Comparison of ENCODE assay signal across 27 mouse cellular contexts in genomic region chr7:47252770-47253169, GRCm38 (mm10). TPM values are rescaled to one million over a fixed set of nuclear protein-coding genes. Genes with fewer than 3 reads are reported as not detected.
A peak's percentile ranks its signal among the peaks of the same experiment; 100 is the strongest.
DNase-seq lines count a peak whose midpoint lies in the region; ATAC-seq and TF ChIP-seq lines count a peak whose summit lies in the region.
"Had no signal": no experiment of that assay in that cellular context is flagged by ENCODE, and none has a peak within 500 bp of the region (broad histone marks: within the 10 kb centered on the region; RNA-seq: fewer than 3 reads in every experiment).

Gene Mrgpra9, minus strand, starts transcription at chr7:47252848.

- no peaks in the 10 kb centered on the region for H3K79me2 ChIP-seq in MEL (ENCODE audit: control insufficient read depth, insufficient read depth, low read length, poor library complexity)

- TF ChIP-seq EP300 in MEL (IDR thresholded peaks at IDR 0.05; ENCODE audit: low read depth in 1 of 2, low read length in 2 of 2), result peak; percentile 15 to 28; a peak in 1 of 4 replicates

- H3K9ac ChIP-seq in MEL (ENCODE audit: control insufficient read depth, low read depth, low read length, poor library complexity, severe bottlenecking), result no peak within 1 kb of the TSS
- H3K9ac ChIP-seq: embryonic facial prominence, embryonic 13.5 days; embryonic facial prominence, embryonic 15.5 days; forebrain, embryonic 13.5 days; forebrain, embryonic 15.5 days; forebrain, postnatal 0 days had no signal

- no peak for TF ChIP-seq RAD21 in MEL (IDR thresholded peaks at IDR 0.05; ENCODE audit: low read depth, low read length)

- H3K4me3 ChIP-seq in MEL (ENCODE audit: control insufficient read depth in 1 of 2, insufficient read depth in 1 of 2, low read depth in 2 of 2, low read length in 2 of 2), result no peak within 1 kb of the TSS
- H3K4me3 ChIP-seq: embryonic facial prominence, embryonic 13.5 days; embryonic facial prominence, embryonic 15.5 days; forebrain, embryonic 13.5 days; forebrain, embryonic 15.5 days had no signal

- DNase-seq in MEL (ENCODE audit: low read depth, low spot score), result peak; percentile 30
- DNase-seq in thymus, postnatal 10 days (ENCODE audit: low spot score in 2 of 2), result no peak
- DNase-seq: adrenal gland, adult 8-10 months; adrenal gland, postnatal 14 days; adrenal gland, postnatal 36 days; B cell, adult 2 months; cerebellum, adult 11-12 months; cerebellum, adult 2 months; cerebellum, adult 9-10 months; cerebellum, postnatal 10 days; cerebellum, postnatal 25 days; embryo, embryonic 11 days; forebrain, postnatal 0 days had no signal

- ATAC-seq in granulocyte monocyte progenitor cell, adult 5-6 weeks (replicated peaks; ENCODE audit: poor library complexity, severe bottlenecking), result peak; percentile 61
- ATAC-seq in megakaryocyte progenitor cell, adult 5-6 weeks (replicated peaks; ENCODE audit: poor library complexity), result peak; percentile 54
- ATAC-seq in erythroblast, adult 5-6 weeks (replicated peaks; ENCODE audit: low FRiP score, poor library complexity, severe bottlenecking), result no peak
- no peak for ATAC-seq in activated CD4-positive, CD25-positive, alpha-beta regulatory T cell, adult 4 months
- ATAC-seq: CD4-positive, CD25-positive, alpha-beta regulatory T cell, adult 4 months; forebrain, embryonic 13.5 days; forebrain, embryonic 15.5 days; forebrain, postnatal 0 days had no signal

- no peak for TF ChIP-seq CTCF in MEL (IDR thresholded peaks at IDR 0.05 in 2 of 3, conservative IDR thresholded peaks at IDR 0.05 in 1 of 3; ENCODE audit: control insufficient read depth in 1 of 3, insufficient read depth in 1 of 3, low read depth in 2 of 3, low read length in 3 of 3, poor library complexity in 1 of 3, severe bottlenecking in 1 of 3)

- no peaks in the 10 kb centered on the region for H3K36me3 ChIP-seq in MEL (ENCODE audit: control insufficient read depth in 1 of 2, insufficient read depth in 2 of 2, low read length in 2 of 2)
- H3K36me3 ChIP-seq: embryonic facial prominence, embryonic 13.5 days; embryonic facial prominence, embryonic 15.5 days; forebrain, embryonic 15.5 days; G1E had no signal

- H3K27me3 ChIP-seq in MEL (ENCODE audit: control insufficient read depth in 1 of 2, insufficient read depth in 2 of 2, low read length in 2 of 2), result no peaks in the 10 kb centered on the region
- H3K27me3 ChIP-seq: embryonic facial prominence, embryonic 13.5 days; embryonic facial prominence, embryonic 15.5 days; forebrain, embryonic 13.5 days; forebrain, embryonic 15.5 days had no signal

- H3K27ac ChIP-seq in MEL (ENCODE audit: control insufficient read depth, low read depth, low read length), result no peak within 1 kb of the TSS
- H3K27ac ChIP-seq: embryonic facial prominence, embryonic 13.5 days; embryonic facial prominence, embryonic 15.5 days; forebrain, embryonic 13.5 days; forebrain, embryonic 15.5 days had no signal

- no peaks in the 10 kb centered on the region for H3K9me3 ChIP-seq in MEL (replicated peaks; ENCODE audit: insufficient read depth, low read length)
- H3K9me3 ChIP-seq: embryonic facial prominence, embryonic 15.5 days; forebrain, embryonic 13.5 days; forebrain, embryonic 15.5 days; G1E had no signal

- no peaks in the 10 kb centered on the region for H3K4me1 ChIP-seq in MEL (ENCODE audit: control insufficient read depth in 1 of 2, insufficient read depth in 2 of 2, low read length in 2 of 2)
- H3K4me1 ChIP-seq: embryonic facial prominence, embryonic 13.5 days; embryonic facial prominence, embryonic 15.5 days; forebrain, embryonic 13.5 days; forebrain, embryonic 15.5 days had no signal

- TF ChIP-seq POLR2A in MEL (IDR thresholded peaks at IDR 0.05; ENCODE audit: control insufficient read depth in 1 of 2, insufficient read depth in 1 of 2, low read depth in 1 of 2, low read length in 2 of 2, poor library complexity in 1 of 2), result no peak

TF ChIP-seq in MEL, 35 proteins besides CTCF, POLR2A, EP300 and RAD21:
- TF ChIP-seq TCF12 (IDR thresholded peaks at IDR 0.05; ENCODE audit: low read depth, low read length) (peak; percentile 41; the same call in 1 of the 2 replicates), CHD1 (IDR thresholded peaks at IDR 0.05; ENCODE audit: low read depth, low read length) (no peak), MEF2A (IDR thresholded peaks at IDR 0.05; ENCODE audit: extremely low read depth, insufficient replicate concordance, low read depth, low read length, poor library complexity, severe bottlenecking) (no peak), GABPA (IDR thresholded peaks at IDR 0.05; ENCODE audit: low read depth, low read length) (no peak), ZMIZ1 (IDR thresholded peaks at IDR 0.05; ENCODE audit: low read depth, low read length) (no peak), RCOR1 (IDR thresholded peaks at IDR 0.05; ENCODE audit: low read depth, low read length) (peak; percentile 64), ZKSCAN1 (IDR thresholded peaks at IDR 0.05; ENCODE audit: low read depth, low read length) (no peak), MYB (IDR thresholded peaks at IDR 0.05; ENCODE audit: low read depth, low read length) (no peak), KAT2A (conservative IDR thresholded peaks at IDR 0.05; ENCODE audit: low read depth, low read length) (no peak)

RNA-seq across cellular contexts. Expression of gene Mrgpra9, which starts in this region (rescaled TPM):
- not detected in 2 replicates for total RNA-seq in MEL (2012; rRNA removed)
- polyA plus RNA-seq in MEL (2012; ENCODE audit: insufficient read depth in 1 of 2, insufficient read length in 2 of 2, low read depth in 1 of 2, low replicate concordance in 2 of 2, missing spikeins in 1 of 2), result not detected
- total RNA-seq in granulocyte monocyte progenitor cell, adult 5-6 weeks (2014; fragmentation: Nextera tagmentation), result not detected in 2 replicates
- not detected in 2 replicates for total RNA-seq in granulocyte monocyte progenitor cell, adult 5-6 weeks (2017)
- not detected in 2 replicates for total RNA-seq in megakaryocyte progenitor cell, adult 5-6 weeks (2015)
- total RNA-seq in megakaryocyte progenitor cell, adult 5-6 weeks (2017), result not detected in 2 replicates
- total RNA-seq in erythroblast, adult 5-6 weeks (2015; ENCODE audit: low replicate concordance), result not detected in 2 replicates
- not detected in 2 replicates for total RNA-seq in erythroblast, adult 5-6 weeks (2017; ENCODE audit: low replicate concordance)
- not detected for polyA plus RNA-seq in activated CD4-positive, CD25-positive, alpha-beta regulatory T cell, adult 4 months (2017; shearing (Covaris generic))
- total RNA-seq: adrenal gland, adult 18-20 months; adrenal gland, adult 8-10 months; adrenal gland, postnatal 14 days; adrenal gland, postnatal 36 days; CH12.LX; forebrain, postnatal 0 days; G1E had no signal
- polyA plus RNA-seq: CD4-positive, CD25-positive, alpha-beta regulatory T cell, adult 4 months; cerebellum, adult 2 months; embryonic facial prominence, embryonic 11.5 days; embryonic facial prominence, embryonic 15.5 days; forebrain, embryonic 11.5 days; forebrain, embryonic 13.5 days; forebrain, embryonic 15.5 days; forebrain, postnatal 0 days; G1E had no signal

Comparison
In these comparisons a context has a peak if more than half of its experiments do, and no peak if none do; other contexts are left out.
1. Peak in DNase-seq in MEL; RNA of the gene not detected or under 1 TPM.
2. Peak in ATAC-seq in granulocyte monocyte progenitor cell, adult 5-6 weeks; RNA of the gene not detected or under 1 TPM.
3. Peak in ATAC-seq in megakaryocyte progenitor cell, adult 5-6 weeks; RNA of the gene not detected or under 1 TPM.